Mouse (Mus musculus) cortical plate, adult 2 months (tissue): Measurements from ENCODE around the gene Mtmr3. TPM values are rescaled to one million over a fixed set of nuclear protein-coding genes. Genes with fewer than 3 reads are reported as not detected.

Experiments
- H3K27ac ChIP-seq: fragments of 200-500 bp; 2 replicates; pipeline ENCODE4 v1.5.1; 2012; ENCODE audit warnings: low read length, control low read depth, inconsistent platforms; ENCODE audit not compliant: insufficient read depth
- H3K4me1 ChIP-seq: fragments of 200-500 bp; 2 replicates; pipeline ENCODE4 v1.6.1; 2011; ENCODE audit warnings: low read length; ENCODE audit not compliant: control insufficient read depth, insufficient read depth
- H3K4me3 ChIP-seq: fragments of 200-500 bp; 2 replicates; pipeline ENCODE4 v1.5.1; 2011; ENCODE audit warnings: mild to moderate bottlenecking, low read length, control low read depth; ENCODE audit not compliant: insufficient read depth
- CTCF ChIP-seq: fragments of 200-500 bp; IDR thresholded peaks from 2 replicates; pipeline ENCODE4 v1.5.1; 2011; ENCODE audit warnings: mild to moderate bottlenecking, control low read depth, low read length; ENCODE audit not compliant: insufficient read depth; ENCODE audit errors: extremely low read depth
- POLR2A ChIP-seq: fragments of 200-500 bp; IDR thresholded peaks from 2 replicates; pipeline ENCODE4 v1.6.1; 2011; ENCODE audit warnings: mild to moderate bottlenecking, low read length, control low read depth; ENCODE audit not compliant: insufficient read depth; ENCODE audit errors: extremely low read depth
- polyA plus RNA-seq: library from polyadenylated mRNA; depleted of rRNA; stranded (reverse); fragments of >200 nt; gene quantifications from 2 replicates; pipeline ENCODE4 v1.2.3, GENCODE M21; 2012

Mtmr3 gene
- polyA plus RNA-seq, 1 experiment, result 40.9 TPM

- Histone ChIP-seq H3K27ac (no peak overlapping the region), H3K4me3 (no peak overlapping the region), H3K4me1 (no peaks in the 10 kb centered on the region; the same call in 1 of the 2 replicates)
- TF ChIP-seq POLR2A (no peak), CTCF (no peak)
These were observed 58.0 kb downstream of the Mtmr3 start for GRCm38 (mm10) chr11:4536645-4537044.

GRCm38 (mm10) chr11:4527132-4527531, 67.5 kb downstream of the Mtmr3 start:
- H3K4me1 ChIP-seq, result no peaks in the 10 kb centered on the region; the same call in 1 of the 2 replicates
- H3K27ac ChIP-seq, result no peak overlapping the region
- H3K4me3 ChIP-seq, result no peak overlapping the region
- TF ChIP-seq CTCF (no peak), POLR2A (no peak)

DNA sequence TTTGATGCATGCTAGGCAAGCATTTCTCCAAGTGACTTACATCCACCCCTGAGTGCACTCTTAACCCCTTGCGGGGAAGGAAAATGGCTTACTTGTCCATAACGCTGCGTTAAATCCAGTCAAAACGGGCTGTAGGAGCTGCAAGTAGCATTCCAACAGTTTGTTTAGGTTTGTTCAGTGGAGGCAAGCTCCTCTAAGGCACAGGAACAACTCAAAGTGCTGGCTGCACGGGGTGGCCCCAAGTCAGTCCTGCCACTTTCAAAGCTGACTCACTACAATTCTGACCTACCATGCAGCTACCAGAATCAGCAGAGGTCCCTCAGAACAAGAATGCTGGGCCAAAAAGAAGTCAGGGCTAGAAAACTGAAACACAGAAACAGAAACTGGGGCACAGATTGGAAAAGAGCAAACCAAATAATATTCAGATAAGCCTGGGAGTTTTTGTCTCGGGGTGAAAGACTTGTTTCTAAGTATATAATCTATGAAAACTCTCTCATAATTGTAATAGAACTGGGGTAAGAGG, 72.5 kb downstream of the Mtmr3 start:
- TF ChIP-seq POLR2A (no peak), CTCF (no peak)
- no peak overlapping the region for H3K27ac ChIP-seq
- no peaks in the 10 kb centered on the region for H3K4me1 ChIP-seq

DNA sequence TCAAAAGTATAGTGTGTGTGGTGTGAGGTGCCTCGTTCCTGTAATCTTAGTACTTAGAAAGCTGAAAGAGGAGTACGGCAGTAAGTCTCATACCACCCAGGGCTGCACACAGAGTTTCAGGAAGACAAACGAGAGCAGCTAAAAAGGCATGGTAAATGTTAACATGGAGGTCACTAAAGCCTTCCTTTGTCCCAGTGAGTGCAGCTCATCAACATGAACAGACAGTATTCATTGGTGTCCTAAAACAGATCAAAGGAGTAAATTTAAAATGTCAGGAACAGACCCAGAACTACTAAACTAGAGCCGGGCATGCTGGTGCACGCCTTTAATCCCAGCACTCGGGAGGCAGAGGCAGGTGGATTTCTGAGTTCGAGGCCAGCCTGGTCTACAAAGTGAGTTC, 75.7 kb downstream of the Mtmr3 start:
- H3K27ac ChIP-seq, result no peak overlapping the region
- no peaks in the 10 kb centered on the region for H3K4me1 ChIP-seq
- TF ChIP-seq CTCF, result no peak
- TF ChIP-seq POLR2A, result no peak
- H3K4me3 ChIP-seq, result no peak overlapping the region

More for the DNA sequence above, 72.5 kb downstream of the Mtmr3 start:
- no peak overlapping the region for H3K4me3 ChIP-seq

GRCm38 (mm10) chr11:4507421-4507820, 87.2 kb downstream of the Mtmr3 start:
- Histone ChIP-seq H3K4me3 (no peak overlapping the region), H3K27ac (peak overlapping the region; percentile 23; the same call in 1 of the 2 replicates), H3K4me1 (no peaks in the 10 kb centered on the region)
- TF ChIP-seq CTCF (no peak), POLR2A (no peak)

DNA sequence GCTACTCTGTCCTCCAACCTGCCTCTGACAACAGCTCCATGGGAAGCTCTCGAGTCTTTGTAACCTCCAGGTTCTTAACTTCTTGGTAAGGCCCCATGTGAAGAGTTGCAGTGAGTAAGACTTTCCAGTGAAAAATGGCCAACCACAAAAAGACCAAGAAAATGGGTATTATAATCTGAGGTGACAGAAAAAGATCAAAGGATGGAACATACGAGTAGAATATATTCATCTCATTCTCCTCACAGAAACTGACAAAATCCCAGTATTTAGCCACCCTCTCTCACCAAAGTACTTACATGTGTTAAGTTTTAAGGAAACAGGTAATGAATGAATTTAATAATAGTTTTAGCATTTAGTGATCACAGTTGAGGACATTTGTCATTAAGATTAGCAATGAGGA, 88.2 kb downstream of the Mtmr3 start:
- Histone ChIP-seq H3K4me3 (no peak overlapping the region), H3K4me1 (no peaks in the 10 kb centered on the region), H3K27ac (no peak overlapping the region)
- TF ChIP-seq CTCF (no peak), POLR2A (no peak)

- no peak overlapping the region for H3K27ac ChIP-seq
- TF ChIP-seq CTCF, result no peak
- H3K4me3 ChIP-seq, result no peak overlapping the region
- H3K4me1 ChIP-seq, result peaks cover 3% of the 10 kb centered on the region; the same call in 1 of the 2 replicates
These were observed 92.5 kb downstream of the Mtmr3 start for GRCm38 (mm10) chr11:4502206-4502605.

DNA sequence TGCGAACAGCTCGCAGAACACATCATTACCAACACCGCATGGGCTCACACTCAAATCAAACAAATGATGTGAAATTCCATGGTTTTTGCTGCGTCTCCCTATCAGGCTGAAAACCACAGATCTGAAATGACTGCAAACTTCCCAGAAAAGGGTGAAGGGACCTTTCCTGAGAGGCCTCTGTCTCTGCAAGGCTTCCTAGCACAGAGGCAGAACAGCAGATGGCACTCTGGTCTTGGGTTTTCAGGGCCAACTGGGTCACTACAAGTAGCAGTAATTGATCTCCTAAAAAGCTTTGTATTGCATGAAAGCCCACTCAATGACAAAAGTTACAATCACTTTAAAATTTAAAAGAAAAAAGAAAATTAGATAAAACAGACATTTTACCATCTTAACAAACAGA, 93.8 kb downstream of the Mtmr3 start:
- peak; percentile 33 for TF ChIP-seq CTCF
- no peak for TF ChIP-seq POLR2A
- Histone ChIP-seq H3K4me3 (no peak overlapping the region), H3K27ac (no peak overlapping the region), H3K4me1 (peaks cover 3% of the 10 kb centered on the region; the same call in 1 of the 2 replicates)

- TF ChIP-seq CTCF, result no peak
- Histone ChIP-seq H3K4me3 (no peak overlapping the region), H3K27ac (no peak overlapping the region), H3K4me1 (peaks cover 3% of the 10 kb centered on the region; the same call in 1 of the 2 replicates)
These were observed 94.4 kb downstream of the Mtmr3 start for GRCm38 (mm10) chr11:4500261-4500660.

DNA sequence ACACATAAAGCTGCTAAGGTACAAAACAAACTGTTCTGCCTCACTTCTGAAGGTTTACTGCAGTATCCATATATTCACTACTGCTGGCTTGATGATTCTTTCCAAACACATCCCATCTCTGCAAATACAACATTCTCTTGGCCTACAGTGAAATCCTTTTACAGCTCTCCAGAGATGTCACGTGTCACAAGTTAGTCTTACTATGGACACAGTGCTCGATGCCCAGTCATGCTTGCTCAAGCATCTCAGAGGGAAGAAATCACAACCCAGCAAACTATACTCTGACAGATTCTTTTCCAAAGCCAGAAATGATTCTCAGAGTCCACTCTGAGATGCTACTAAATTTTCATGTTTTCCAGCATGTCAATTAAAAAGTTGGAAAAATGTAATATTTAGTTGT, 95.2 kb downstream of the Mtmr3 start:
- H3K27ac ChIP-seq, result no peak overlapping the region
- TF ChIP-seq CTCF (no peak), POLR2A (no peak)
- H3K4me3 ChIP-seq, result no peak overlapping the region
- peaks cover 3% of the 10 kb centered on the region; the same call in 1 of the 2 replicates for H3K4me1 ChIP-seq
